Mouse (Mus musculus) adrenal gland (tissue): ENCODE measurements at regions not wholly inside any gene's neighbourhood (a gene's known extent, or its start where the extent isn't known, plus 50 kb on each side); places are given as distances from the start of the nearest gene placed in this dataset.

Experiments used
- intact Hi-C: fragments of 180-260 bp; cut with DNase I; formaldehyde crosslinking; loops from one replicate; pipeline ENCODE4 v1.15.1; 2025

DNA sequence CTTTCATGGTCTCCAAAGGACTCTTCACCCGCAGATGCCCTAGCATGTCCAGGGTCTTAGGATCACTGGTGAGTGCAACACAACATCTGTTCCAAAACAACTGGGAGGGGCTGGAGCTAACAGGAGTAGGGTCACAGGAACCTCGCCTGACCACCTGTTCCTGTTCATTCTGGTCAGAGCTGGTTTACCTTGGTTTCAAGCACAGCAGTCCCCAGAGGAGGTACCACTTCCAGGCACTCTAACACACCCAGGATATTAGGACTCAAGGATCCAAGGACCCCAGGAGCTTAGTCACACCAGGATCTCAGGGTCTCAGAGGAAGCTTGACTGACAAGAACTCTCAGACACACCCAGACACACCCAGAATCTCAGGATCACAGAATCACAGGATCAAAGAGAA is 94.9 kb upstream of the Plscr5 start:
- intact Hi-C loops: no loop called here

DNA sequence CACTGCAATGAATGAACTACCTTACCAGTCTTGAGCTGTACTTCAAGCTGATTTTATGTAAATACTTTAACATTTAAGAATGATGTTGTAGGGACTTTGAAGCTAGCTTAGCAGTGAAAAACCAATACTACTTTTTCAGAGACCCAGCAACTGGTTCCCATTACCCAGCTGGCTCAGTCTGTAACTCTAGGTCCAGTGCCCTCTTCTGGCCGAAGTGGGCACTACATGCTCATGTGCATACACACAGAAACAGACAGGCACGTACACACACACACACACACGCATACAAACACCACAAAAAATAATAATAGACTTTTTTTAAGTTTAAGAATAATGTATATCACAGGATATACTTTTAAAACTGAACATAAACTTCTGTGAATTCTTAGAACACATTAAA is 63.2 kb upstream of the Plscr5 start:
- intact Hi-C loops: no loop called here

DNA sequence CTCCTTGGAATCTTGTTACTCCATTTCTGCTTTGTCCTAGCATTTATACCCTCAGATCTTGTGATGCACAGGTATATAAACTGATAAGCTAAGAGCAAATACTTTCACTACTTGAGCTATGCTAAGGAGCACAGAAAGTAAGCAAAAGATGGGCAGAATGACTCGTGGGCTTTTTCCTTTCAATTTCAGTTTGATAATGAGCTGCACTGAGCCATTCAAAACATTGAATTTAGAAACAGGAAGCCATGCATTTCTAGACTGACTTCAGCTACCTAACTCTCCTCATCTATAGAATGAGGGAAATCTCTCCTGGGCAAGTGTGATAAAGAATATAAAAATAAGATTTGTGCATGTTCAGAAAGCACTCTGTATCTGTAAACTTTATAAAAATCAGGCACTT is 62.3 kb upstream of the Plscr5 start:
- intact Hi-C loops: no loop called here

DNA sequence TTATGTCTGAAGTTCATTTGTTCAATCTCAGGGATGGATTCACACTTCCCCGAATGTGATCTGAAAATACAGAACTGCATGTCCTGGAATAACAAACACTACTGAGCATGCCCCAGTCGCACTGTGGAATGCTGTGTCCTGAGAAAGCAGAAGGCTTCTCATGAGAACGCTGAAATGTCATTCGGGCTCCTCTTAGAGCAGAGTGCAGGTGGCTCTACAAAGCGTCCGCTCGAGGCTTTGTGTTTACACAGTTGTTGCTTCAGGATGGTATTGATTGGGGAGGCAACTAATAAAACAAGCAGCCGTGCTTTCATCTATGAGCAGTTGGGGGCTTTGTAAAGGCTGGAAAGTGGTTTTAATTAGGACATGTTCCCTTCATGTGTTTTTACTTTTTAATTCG is 60.3 kb upstream of the Plscr5 start:
- intact Hi-C loops: no loop called here

DNA sequence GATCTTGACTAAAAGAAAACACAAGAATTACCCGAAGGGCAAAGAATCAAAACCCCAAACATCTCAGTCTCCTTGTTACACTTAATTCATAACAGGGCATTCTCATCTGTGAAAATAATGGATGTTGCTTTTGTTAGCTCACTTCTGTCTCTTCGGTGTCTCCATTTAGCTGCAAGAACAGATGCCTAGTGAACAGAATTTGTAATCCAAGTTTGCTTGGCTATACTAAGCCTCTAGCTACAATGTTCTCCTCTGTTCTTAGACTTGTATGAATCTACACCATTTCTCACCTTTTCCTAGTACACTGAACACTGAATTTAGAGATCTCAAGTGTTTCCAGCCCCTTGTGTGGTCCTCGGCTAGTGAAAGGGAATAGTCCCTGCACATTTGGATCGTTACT is 50.8 kb upstream of the Plscr5 start:
- intact Hi-C loops: loop anchor here (10.0 kb wide), 2 partner anchors 233 to 323 kb away; no protein-coding TSS in a partner anchor
